Mouse (Mus musculus): ENCODE data around the gene Abhd12.
"Not testable (repeated sequence)": the region's sequence is repeated elsewhere in the genome, so short reads cannot be mapped to it uniquely, and the experiment has no call there.

Abhd12 gene

GRCm38 (mm10) chr2:150904272-150904935 is at the start of gene Abhd12:
TSS of gene Abhd12 (minus strand) at chr2:150904741.
- Histone ChIP-seq H3K36me3 (ENCODE audit: control insufficient read depth, insufficient read depth, low read length, poor library complexity, severe bottlenecking) (no peaks in the 10 kb centered on the region), H3K27me3 (ENCODE audit: control insufficient read depth, insufficient read depth, low read length, poor library complexity, severe bottlenecking) (no peaks in the 10 kb centered on the region)
- peak; percentile 97 for DNase-seq (ENCODE audit: low read depth, low spot score)

- Histone ChIP-seq H3K27me3 (ENCODE audit: control insufficient read depth, insufficient read depth, low read length, poor library complexity, severe bottlenecking) (no peaks in the 10 kb centered on the region), H3K36me3 (ENCODE audit: control insufficient read depth, insufficient read depth, low read length, poor library complexity, severe bottlenecking) (no peaks in the 10 kb centered on the region)
- no peak for DNase-seq (ENCODE audit: low read depth, low spot score)
Measured at GRCm38 (mm10) chr2:150951201-150951600, 46.7 kb upstream of the Abhd12 start.

- no peak for DNase-seq (ENCODE audit: low read depth, low spot score)
- H3K36me3 ChIP-seq (ENCODE audit: control insufficient read depth, insufficient read depth, low read length, poor library complexity, severe bottlenecking), result no peaks in the 10 kb centered on the region
Measured at GRCm38 (mm10) chr2:150950056-150950455, 45.5 kb upstream of the Abhd12 start.

GRCm38 (mm10) chr2:150949652-150950051 is 45.1 kb upstream of the Abhd12 start:
- Histone ChIP-seq H3K36me3 (ENCODE audit: control insufficient read depth, insufficient read depth, low read length, poor library complexity, severe bottlenecking) (no peaks in the 10 kb centered on the region), H3K27me3 (ENCODE audit: control insufficient read depth, insufficient read depth, low read length, poor library complexity, severe bottlenecking) (no peaks in the 10 kb centered on the region)
- DNase-seq (ENCODE audit: low read depth, low spot score), result no peak

More at GRCm38 (mm10) chr2:150950056-150950455, 45.5 kb upstream of the Abhd12 start:
- no peaks in the 10 kb centered on the region for H3K27me3 ChIP-seq (ENCODE audit: control insufficient read depth, insufficient read depth, low read length, poor library complexity, severe bottlenecking)

GRCm38 (mm10) chr2:150948786-150949185 is 44.2 kb upstream of the Abhd12 start:
- DNase-seq (ENCODE audit: low read depth, low spot score), result no peak
- Histone ChIP-seq H3K27me3 (ENCODE audit: control insufficient read depth, insufficient read depth, low read length, poor library complexity, severe bottlenecking) (no peaks in the 10 kb centered on the region), H3K36me3 (ENCODE audit: control insufficient read depth, insufficient read depth, low read length, poor library complexity, severe bottlenecking) (no peaks in the 10 kb centered on the region)

GRCm38 (mm10) chr2:150947880-150948611 is 43.5 kb upstream of the Abhd12 start:
- not testable (repeated sequence) for DNase-seq (ENCODE audit: low read depth, low spot score); H3K27me3 ChIP-seq (ENCODE audit: control insufficient read depth, insufficient read depth, low read length, poor library complexity, severe bottlenecking); H3K36me3 ChIP-seq (ENCODE audit: control insufficient read depth, insufficient read depth, low read length, poor library complexity, severe bottlenecking)

- not testable (repeated sequence) for DNase-seq (ENCODE audit: low read depth, low spot score); H3K36me3 ChIP-seq (ENCODE audit: control insufficient read depth, insufficient read depth, low read length, poor library complexity, severe bottlenecking); H3K27me3 ChIP-seq (ENCODE audit: control insufficient read depth, insufficient read depth, low read length, poor library complexity, severe bottlenecking)
Measured at GRCm38 (mm10) chr2:150947341-150947740, 42.8 kb upstream of the Abhd12 start.

GRCm38 (mm10) chr2:150944017-150944416 is 39.5 kb upstream of the Abhd12 start:
- no peak for DNase-seq (ENCODE audit: low read depth, low spot score)

GRCm38 (mm10) chr2:150934659-150935058 is 30.1 kb upstream of the Abhd12 start:
- no peaks in the 10 kb centered on the region for H3K36me3 ChIP-seq (ENCODE audit: control insufficient read depth, insufficient read depth, low read length, poor library complexity, severe bottlenecking)

More at GRCm38 (mm10) chr2:150944017-150944416, 39.5 kb upstream of the Abhd12 start:
- Histone ChIP-seq H3K27me3 (ENCODE audit: control insufficient read depth, insufficient read depth, low read length, poor library complexity, severe bottlenecking) (no peaks in the 10 kb centered on the region), H3K36me3 (ENCODE audit: control insufficient read depth, insufficient read depth, low read length, poor library complexity, severe bottlenecking) (no peaks in the 10 kb centered on the region)

GRCm38 (mm10) chr2:150933482-150933881 is 28.9 kb upstream of the Abhd12 start:
- H3K27me3 ChIP-seq (ENCODE audit: control insufficient read depth, insufficient read depth, low read length, poor library complexity, severe bottlenecking), result no peaks in the 10 kb centered on the region
- DNase-seq (ENCODE audit: low read depth, low spot score), result no peak
- no peaks in the 10 kb centered on the region for H3K36me3 ChIP-seq (ENCODE audit: control insufficient read depth, insufficient read depth, low read length, poor library complexity, severe bottlenecking)

More at GRCm38 (mm10) chr2:150934659-150935058, 30.1 kb upstream of the Abhd12 start:
- DNase-seq (ENCODE audit: low read depth, low spot score), result no peak
- H3K27me3 ChIP-seq (ENCODE audit: control insufficient read depth, insufficient read depth, low read length, poor library complexity, severe bottlenecking), result no peaks in the 10 kb centered on the region

- no peaks in the 10 kb centered on the region for H3K36me3 ChIP-seq (ENCODE audit: control insufficient read depth, insufficient read depth, low read length, poor library complexity, severe bottlenecking)
- no peak for DNase-seq (ENCODE audit: low read depth, low spot score)
Measured at GRCm38 (mm10) chr2:150930806-150931205, 26.3 kb upstream of the Abhd12 start.

GRCm38 (mm10) chr2:150929156-150929555 is 24.6 kb upstream of the Abhd12 start:
- no peaks in the 10 kb centered on the region for H3K27me3 ChIP-seq (ENCODE audit: control insufficient read depth, insufficient read depth, low read length, poor library complexity, severe bottlenecking)
- H3K36me3 ChIP-seq (ENCODE audit: control insufficient read depth, insufficient read depth, low read length, poor library complexity, severe bottlenecking), result no peaks in the 10 kb centered on the region
- no peak for DNase-seq (ENCODE audit: low read depth, low spot score)

More at GRCm38 (mm10) chr2:150930806-150931205, 26.3 kb upstream of the Abhd12 start:
- no peaks in the 10 kb centered on the region for H3K27me3 ChIP-seq (ENCODE audit: control insufficient read depth, insufficient read depth, low read length, poor library complexity, severe bottlenecking)

GRCm38 (mm10) chr2:150927038-150927720 is 22.6 kb upstream of the Abhd12 start:
- Histone ChIP-seq H3K27me3 (ENCODE audit: control insufficient read depth, insufficient read depth, low read length, poor library complexity, severe bottlenecking) (no peaks in the 10 kb centered on the region), H3K36me3 (ENCODE audit: control insufficient read depth, insufficient read depth, low read length, poor library complexity, severe bottlenecking) (no peaks in the 10 kb centered on the region)
- no peak for DNase-seq (ENCODE audit: low read depth, low spot score)

GRCm38 (mm10) chr2:150923505-150923904 is 19.0 kb upstream of the Abhd12 start:
- H3K36me3 ChIP-seq (ENCODE audit: control insufficient read depth, insufficient read depth, low read length, poor library complexity, severe bottlenecking), result no peaks in the 10 kb centered on the region
- no peaks in the 10 kb centered on the region for H3K27me3 ChIP-seq (ENCODE audit: control insufficient read depth, insufficient read depth, low read length, poor library complexity, severe bottlenecking)
- no peak for DNase-seq (ENCODE audit: low read depth, low spot score)

- no peak for DNase-seq (ENCODE audit: low read depth, low spot score)
- Histone ChIP-seq H3K36me3 (ENCODE audit: control insufficient read depth, insufficient read depth, low read length, poor library complexity, severe bottlenecking) (no peaks in the 10 kb centered on the region), H3K27me3 (ENCODE audit: control insufficient read depth, insufficient read depth, low read length, poor library complexity, severe bottlenecking) (no peaks in the 10 kb centered on the region)
Measured at GRCm38 (mm10) chr2:150923026-150923425, 18.5 kb upstream of the Abhd12 start.

All from splenic B cell, adult 2 months (primary cell).